Mouse (Mus musculus) kidney, embryonic 16.5 days (tissue): ENCODE results near the gene Kalrn. TPM values are rescaled to one million over a fixed set of nuclear protein-coding genes. Genes with fewer than 3 reads are reported as not detected.

Experiments
- ATAC-seq: fragments of 200-750 bp; cut with Nextera tagmentation; 2 replicates; pipeline ENCODE4 v1.8.0; 2017; ENCODE audit warnings: moderate TSS enrichment; ENCODE audit not compliant: low FRiP score, low TSS enrichment
- H3K27ac ChIP-seq: fragments of 300-500 bp; sonication (generic); 2 replicates; pipeline ENCODE4 v1.5.1; 2014; ENCODE audit warnings: low read length
- H3K27me3 ChIP-seq: fragments of 300-500 bp; sonication (generic); 2 replicates; pipeline ENCODE4 v1.6.1; 2014; ENCODE audit warnings: low read length, control low read depth, mixed read lengths; ENCODE audit not compliant: insufficient read depth
- H3K36me3 ChIP-seq: fragments of 300-500 bp; sonication (generic); 2 replicates; pipeline ENCODE4 v1.6.1; 2014; ENCODE audit warnings: low read length, control low read depth, mixed read lengths; ENCODE audit not compliant: insufficient read depth
- H3K4me1 ChIP-seq: fragments of 300-500 bp; sonication (generic); 2 replicates; pipeline ENCODE4 v1.6.1; 2014; ENCODE audit warnings: low read length, control low read depth, mixed read lengths; ENCODE audit not compliant: insufficient read depth
- H3K4me2 ChIP-seq: fragments of 300-500 bp; sonication (generic); replicated peaks from 2 replicates; pipeline ENCODE4 v1.6.1; 2014; ENCODE audit warnings: low read depth, low read length
- H3K4me3 ChIP-seq: fragments of 300-500 bp; sonication (generic); 2 replicates; pipeline ENCODE4 v1.5.1; 2014; ENCODE audit warnings: mild to moderate bottlenecking, low read length
- H3K9ac ChIP-seq: fragments of 300-500 bp; sonication (generic); replicated peaks from 2 replicates; pipeline ENCODE4 v1.6.1; 2014; ENCODE audit warnings: low read length
- H3K9me3 ChIP-seq: fragments of 300-500 bp; sonication (generic); 2 replicates; pipeline ENCODE4 v1.6.1; 2016; ENCODE audit warnings: low read length, control low read depth
- WGBS: fragments of 180-500 bp; shearing (Covaris S2); extraction: QIAGEN DNeasy Blood & Tissue Kit; methylation state at CpG from one replicate; pipeline ENCODE4 v1.1.7; 2014; 5-methylcytosine and 5-hydroxymethylcytosine counted together
- polyA plus RNA-seq: library from polyadenylated mRNA; unstranded; fragments of >200 nt; fragmentation: Nextera tagmentation; extraction: Ambion mirVana; gene quantifications from 2 replicates; pipeline ENCODE4 v1.2.1, GENCODE M21; 2015

Gene Kalrn
- polyA plus RNA-seq, 1 experiment from 2014 or later = 15.2 TPM

- Histone ChIP-seq H3K4me1 (peaks cover 22% of the 10 kb centered on the region), H3K4me3 (no peak overlapping the region), H3K9ac (no peak overlapping the region), H3K27me3 (no peaks in the 10 kb centered on the region), H3K36me3 (no peaks in the 10 kb centered on the region), H3K4me2 (no peak overlapping the region), H3K27ac (no peak overlapping the region), H3K9me3 (no peaks in the 10 kb centered on the region)
- no peak for ATAC-seq
- WGBS = 66% methylated on average over 5 of the region's 5 CpGs
Observed at GRCm38 (mm10) chr16:34560814-34561213, 12.5 kb downstream of the Kalrn start.

- Histone ChIP-seq H3K4me1 (peaks cover 19% of the 10 kb centered on the region), H3K27me3 (no peaks in the 10 kb centered on the region), H3K9me3 (no peaks in the 10 kb centered on the region), H3K4me2 (no peak overlapping the region), H3K9ac (no peak overlapping the region), H3K4me3 (no peak overlapping the region), H3K27ac (no peak overlapping the region), H3K36me3 (no peaks in the 10 kb centered on the region)
- no peak for ATAC-seq
- 84% methylated on average over 2 of the region's 2 CpGs for WGBS
Observed at GRCm38 (mm10) chr16:34560411-34560810, 12.9 kb downstream of the Kalrn start.

DNA sequence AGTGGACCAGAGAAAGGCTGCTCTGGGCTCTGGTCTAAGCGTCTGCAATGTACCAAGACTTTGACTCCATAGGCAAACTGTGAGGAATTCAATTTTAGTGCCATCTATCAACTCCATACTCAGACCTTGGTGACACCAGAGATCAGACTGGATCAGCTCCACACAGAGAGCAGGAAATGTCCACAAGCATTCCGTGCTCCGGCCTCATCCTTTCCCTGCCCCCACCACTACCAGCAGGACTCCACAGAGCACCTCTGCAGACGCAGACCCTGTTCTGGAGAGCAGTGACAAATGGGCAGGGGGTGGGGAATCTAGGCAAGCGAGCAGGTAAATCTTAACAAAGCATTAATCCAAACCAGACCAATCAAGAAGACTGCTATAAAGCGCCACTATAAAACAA is 15.4 kb downstream of the Kalrn start:
- 42% methylated on average over 6 of the region's 6 CpGs for WGBS

GRCm38 (mm10) chr16:34552731-34553130 is 20.6 kb downstream of the Kalrn start:
- H3K27me3 ChIP-seq = no peaks in the 10 kb centered on the region
- no peak for ATAC-seq
- no peak overlapping the region for H3K9ac ChIP-seq
- no peaks in the 10 kb centered on the region for H3K9me3 ChIP-seq
- H3K4me3 ChIP-seq = no peak overlapping the region
- peaks cover 11% of the 10 kb centered on the region for H3K4me1 ChIP-seq
- WGBS = 88% methylated on average over 1 of the region's 1 CpGs
- no peak overlapping the region for H3K4me2 ChIP-seq
- no peaks in the 10 kb centered on the region for H3K36me3 ChIP-seq
- H3K27ac ChIP-seq = no peak overlapping the region

More for the DNA sequence above, 15.4 kb downstream of the Kalrn start:
- Histone ChIP-seq H3K4me2 (no peak overlapping the region), H3K27me3 (no peaks in the 10 kb centered on the region), H3K36me3 (no peaks in the 10 kb centered on the region), H3K27ac (no peak overlapping the region), H3K9me3 (no peaks in the 10 kb centered on the region), H3K9ac (no peak overlapping the region), H3K4me3 (no peak overlapping the region), H3K4me1 (peaks cover 29% of the 10 kb centered on the region)
- no peak for ATAC-seq

- 73% methylated on average over 5 of the region's 5 CpGs for WGBS
- H3K9ac ChIP-seq = no peak overlapping the region
- no peaks in the 10 kb centered on the region for H3K9me3 ChIP-seq
- ATAC-seq = no peak
- H3K4me2 ChIP-seq = no peak overlapping the region
- H3K27me3 ChIP-seq = no peaks in the 10 kb centered on the region
- H3K4me1 ChIP-seq = peaks cover 13% of the 10 kb centered on the region
- no peak overlapping the region for H3K4me3 ChIP-seq
- H3K27ac ChIP-seq = no peak overlapping the region
- no peaks in the 10 kb centered on the region for H3K36me3 ChIP-seq
Observed at GRCm38 (mm10) chr16:34549470-34549999, 23.8 kb downstream of the Kalrn start.

DNA sequence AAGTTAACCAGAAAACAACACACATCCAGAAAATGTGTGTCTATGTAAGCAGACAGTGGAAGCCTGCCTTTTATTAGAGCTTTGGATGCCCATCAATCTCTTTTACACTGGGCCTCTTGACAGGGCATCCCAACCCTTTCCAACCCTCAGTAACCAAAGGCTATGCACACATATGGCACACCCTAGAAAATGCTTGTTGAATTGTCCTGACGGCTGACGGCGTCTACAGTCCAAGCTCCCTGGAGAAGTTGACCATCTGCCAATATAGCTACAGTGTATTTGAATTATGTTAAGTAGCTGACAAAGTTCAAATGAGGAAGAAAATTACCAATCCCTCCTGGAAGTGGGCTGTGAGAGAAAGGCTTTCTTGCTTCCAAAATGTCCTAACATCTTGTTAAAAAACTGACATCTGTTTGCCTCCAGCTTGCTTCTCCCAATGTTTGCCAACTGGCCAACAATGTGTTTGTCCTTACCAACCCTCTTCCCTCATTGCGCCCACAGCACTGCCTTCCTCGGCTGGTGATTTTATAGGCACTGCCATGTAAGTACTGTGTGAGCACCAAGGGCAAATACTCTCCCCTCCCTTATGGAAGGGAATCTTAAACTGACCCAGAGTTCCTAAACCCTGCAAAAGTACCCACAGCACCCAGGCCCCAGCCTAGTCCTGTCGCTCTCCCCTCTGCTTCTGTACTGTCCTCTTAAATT is 26.4 kb downstream of the Kalrn start:
- H3K4me2 ChIP-seq = no peak overlapping the region
- no peak overlapping the region for H3K4me3 ChIP-seq
- H3K9ac ChIP-seq = no peak overlapping the region
- no peaks in the 10 kb centered on the region for H3K36me3 ChIP-seq
- no peaks in the 10 kb centered on the region for H3K27me3 ChIP-seq
- H3K27ac ChIP-seq = no peak overlapping the region
- 0 out of 2 replicates have a peak, but pooled peaks cover 3% of the 10 kb centered on the region for H3K4me1 ChIP-seq
- ATAC-seq = no peak
- H3K9me3 ChIP-seq = no peaks in the 10 kb centered on the region
- WGBS = 70% methylated on average over 6 of the region's 6 CpGs

DNA sequence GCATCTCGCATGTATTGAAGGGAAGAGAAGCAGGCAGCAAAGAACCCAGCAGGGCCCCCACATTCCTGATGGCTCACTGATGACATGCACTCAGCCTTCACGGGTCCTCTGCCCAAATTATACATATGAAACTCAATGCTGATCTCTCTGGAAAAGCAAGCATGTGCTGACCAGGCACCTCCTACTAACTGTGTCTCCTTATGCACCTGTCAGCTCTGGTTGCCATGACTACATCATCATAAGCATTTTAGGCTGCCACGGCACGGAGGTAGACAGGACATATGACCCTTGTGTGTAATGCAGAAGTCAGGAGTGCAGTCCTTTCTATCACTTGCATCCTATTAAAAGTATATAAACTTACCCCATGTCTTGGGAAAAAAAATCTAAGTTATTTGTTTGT is 29.6 kb downstream of the Kalrn start:
- no peak for ATAC-seq
- 75% methylated on average over 4 of the region's 4 CpGs for WGBS

DNA sequence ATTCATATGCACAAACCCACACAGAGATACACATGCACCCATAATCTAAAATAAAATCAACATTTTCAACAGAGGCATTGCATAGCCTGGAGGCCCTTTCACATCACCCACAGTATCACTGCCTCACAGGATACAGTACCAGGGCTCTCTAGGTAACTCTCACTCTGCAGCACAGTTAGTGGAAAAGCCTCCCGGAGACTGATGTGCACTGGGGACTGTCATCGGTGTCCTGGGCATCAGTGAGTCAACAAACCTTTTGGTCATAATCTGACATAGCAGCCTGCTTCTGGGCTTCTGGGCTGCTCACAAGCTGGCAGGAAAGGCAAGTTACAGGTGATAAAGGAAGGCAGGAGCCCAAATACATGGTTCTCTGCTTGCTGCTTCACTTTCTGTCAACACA is 31.0 kb downstream of the Kalrn start:
- H3K9me3 ChIP-seq = no peaks in the 10 kb centered on the region
- H3K27me3 ChIP-seq = no peaks in the 10 kb centered on the region
- 95% methylated on average over 2 of the region's 2 CpGs for WGBS
- 0 out of 2 replicates have a peak, but pooled peaks cover 3% of the 10 kb centered on the region for H3K4me1 ChIP-seq
- no peak overlapping the region for H3K4me2 ChIP-seq
- no peak overlapping the region for H3K4me3 ChIP-seq
- H3K36me3 ChIP-seq = no peaks in the 10 kb centered on the region
- no peak for ATAC-seq
- no peak overlapping the region for H3K9ac ChIP-seq
- H3K27ac ChIP-seq = no peak overlapping the region

More for the DNA sequence above, 29.6 kb downstream of the Kalrn start:
- no peaks in the 10 kb centered on the region for H3K36me3 ChIP-seq
- H3K4me1 ChIP-seq = 0 out of 2 replicates have a peak, but pooled peaks cover 3% of the 10 kb centered on the region
- H3K4me2 ChIP-seq = no peak overlapping the region
- no peaks in the 10 kb centered on the region for H3K27me3 ChIP-seq
- no peaks in the 10 kb centered on the region for H3K9me3 ChIP-seq
- H3K9ac ChIP-seq = no peak overlapping the region
- H3K27ac ChIP-seq = no peak overlapping the region
- H3K4me3 ChIP-seq = no peak overlapping the region

- ATAC-seq = no peak
- Histone ChIP-seq H3K4me3 (no peak overlapping the region), H3K9me3 (no peaks in the 10 kb centered on the region), H3K27ac (no peak overlapping the region), H3K27me3 (no peaks in the 10 kb centered on the region), H3K9ac (no peak overlapping the region), H3K36me3 (no peaks in the 10 kb centered on the region), H3K4me2 (no peak overlapping the region), H3K4me1 (peaks cover 14% of the 10 kb centered on the region)
- 68% methylated on average over 5 of the region's 5 CpGs for WGBS
Observed at GRCm38 (mm10) chr16:34538679-34539185, 34.6 kb downstream of the Kalrn start.

DNA sequence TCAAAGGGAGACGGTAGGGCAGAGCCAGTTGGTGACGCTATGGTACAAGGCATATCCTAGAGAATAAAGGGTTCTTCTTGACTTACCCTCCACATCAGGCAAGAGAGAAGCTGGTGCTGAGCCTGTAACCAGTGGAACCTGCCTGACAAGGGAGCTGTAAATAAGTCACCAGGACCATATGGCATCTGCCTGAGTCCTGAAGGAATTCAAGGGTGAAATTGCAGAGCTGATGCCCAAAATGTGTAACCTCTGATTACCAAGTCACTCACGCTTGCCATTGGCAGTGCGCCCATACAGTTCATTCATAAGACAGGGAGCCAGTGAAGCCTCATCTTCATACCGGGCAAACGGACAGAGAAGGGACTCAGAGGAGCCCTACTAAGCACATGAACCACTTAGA is 37.0 kb downstream of the Kalrn start:
- no peak overlapping the region for H3K4me2 ChIP-seq
- no peak overlapping the region for H3K4me3 ChIP-seq
- no peaks in the 10 kb centered on the region for H3K27me3 ChIP-seq
- H3K4me1 ChIP-seq = peaks cover 14% of the 10 kb centered on the region
- no peaks in the 10 kb centered on the region for H3K36me3 ChIP-seq
- no peak overlapping the region for H3K9ac ChIP-seq
- no peak overlapping the region for H3K27ac ChIP-seq
- ATAC-seq = peak; percentile 84
- no peaks in the 10 kb centered on the region for H3K9me3 ChIP-seq
- 62% methylated on average over 6 of the region's 6 CpGs for WGBS
